Mouse (Mus musculus): ENCODE measurements around the gene Mest. TPM values are rescaled to one million over a fixed set of nuclear protein-coding genes. Genes with fewer than 3 reads are reported as not detected.

The Mest gene
- polyA plus RNA-seq, 1 experiment from 2014 or later = 710 TPM

- Histone ChIP-seq H3K4me3 (replicated peaks) (no peak overlapping the region), H3K27me3 (replicated peaks) (no peaks in the 10 kb centered on the region), H3K9me3 (no peaks in the 10 kb centered on the region), H3K4me2 (replicated peaks) (no peak overlapping the region), H3K9ac (no peak overlapping the region), H3K36me3 (peaks cover 17% of the 10 kb centered on the region), H3K4me1 (replicated peaks) (no peaks in the 10 kb centered on the region), H3K27ac (no peak overlapping the region)
- ATAC-seq = no peak
- 74% methylated on average over 6 of the region's 6 CpGs for WGBS
Observed at GRCm38 (mm10) chr6:30748358-30748910, 25.1 kb downstream of the Mest start.

DNA sequence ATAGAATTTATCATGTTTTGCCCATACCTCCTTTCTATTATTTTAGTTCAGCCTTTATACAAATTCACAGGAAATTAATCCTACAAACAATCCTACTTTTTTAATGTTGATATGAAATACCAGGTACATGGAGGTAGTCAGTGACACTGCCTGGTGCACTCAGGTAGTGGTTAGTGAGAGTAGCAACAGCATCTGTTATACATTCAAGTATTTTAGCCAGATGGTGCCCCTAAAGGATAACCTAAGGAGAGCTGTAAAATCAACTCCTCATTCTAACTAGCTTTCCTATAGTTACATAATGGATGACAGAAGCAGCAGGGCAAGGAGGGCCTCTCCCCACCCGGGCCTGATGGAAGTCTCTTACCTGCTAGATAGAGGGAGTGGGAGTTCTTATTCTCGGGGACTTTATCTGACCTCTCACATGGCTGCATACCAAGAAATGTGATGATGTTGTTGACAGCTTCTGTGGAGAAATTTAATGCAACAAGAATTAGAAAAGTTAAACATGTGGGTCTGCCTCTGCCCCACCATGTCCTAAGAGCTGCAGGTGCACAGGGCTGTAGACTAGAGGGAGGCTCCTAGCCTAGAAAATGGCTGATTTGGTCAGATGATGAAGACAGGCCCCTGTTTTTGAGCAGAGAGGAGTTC is 25.8 kb downstream of the Mest start:
- Histone ChIP-seq H3K4me3 (replicated peaks) (no peak overlapping the region), H3K9me3 (no peaks in the 10 kb centered on the region), H3K9ac (no peak overlapping the region), H3K4me2 (replicated peaks) (no peak overlapping the region), H3K27ac (no peak overlapping the region), H3K4me1 (replicated peaks) (no peaks in the 10 kb centered on the region), H3K27me3 (replicated peaks) (no peaks in the 10 kb centered on the region), H3K36me3 (peaks cover 17% of the 10 kb centered on the region)
- no peak for ATAC-seq
- WGBS = 47% methylated on average over 2 of the region's 2 CpGs

DNA sequence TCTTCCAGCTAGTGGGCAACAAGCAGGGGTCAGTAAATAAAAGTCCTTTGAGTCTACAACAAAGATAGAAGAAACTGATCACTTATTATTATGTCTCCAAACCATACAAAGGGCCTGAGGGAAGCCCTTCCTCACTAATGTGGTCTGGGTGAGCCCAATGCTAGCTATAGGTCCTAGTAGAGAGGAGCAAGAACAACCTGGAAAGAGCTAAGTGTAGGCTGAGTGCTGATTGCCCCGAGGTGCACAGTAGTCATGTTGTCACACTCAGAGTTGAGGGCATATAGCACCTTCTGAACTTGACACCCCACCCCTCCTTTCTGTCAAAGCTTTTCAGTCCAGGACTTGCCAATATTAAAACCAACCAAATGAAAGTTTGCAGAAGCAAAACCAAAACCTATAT is 26.5 kb downstream of the Mest start:
- H3K4me2 ChIP-seq (replicated peaks) = no peak overlapping the region
- no peak for ATAC-seq
- no peak overlapping the region for H3K9ac ChIP-seq
- H3K4me1 ChIP-seq (replicated peaks) = no peaks in the 10 kb centered on the region
- WGBS = 78% methylated on average over 1 of the region's 1 CpGs
- H3K4me3 ChIP-seq (replicated peaks) = no peak overlapping the region
- no peaks in the 10 kb centered on the region for H3K9me3 ChIP-seq
- no peak overlapping the region for H3K27ac ChIP-seq
- H3K36me3 ChIP-seq = peaks cover 17% of the 10 kb centered on the region
- H3K27me3 ChIP-seq (replicated peaks) = no peaks in the 10 kb centered on the region

DNA sequence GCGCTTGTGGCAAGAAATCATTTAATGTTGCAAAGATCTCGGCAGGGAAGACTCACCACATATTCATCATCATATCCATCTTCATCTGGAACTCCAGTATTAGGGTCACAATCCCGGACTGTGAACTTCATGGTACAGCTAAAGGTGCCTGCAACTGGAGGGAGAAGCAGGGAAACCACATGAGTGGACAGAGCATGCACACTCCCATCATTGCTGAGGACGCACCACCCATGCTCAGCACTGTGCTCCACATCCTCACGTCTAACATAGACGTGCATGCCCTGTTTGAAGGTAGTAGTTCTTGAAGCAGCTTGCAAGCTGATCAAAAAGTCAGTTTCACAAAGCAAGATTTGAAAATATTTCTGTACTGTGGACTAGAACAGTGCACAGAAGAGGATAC is 27.1 kb downstream of the Mest start:
- Histone ChIP-seq H3K4me3 (replicated peaks) (no peak overlapping the region), H3K27ac (no peak overlapping the region), H3K9ac (no peak overlapping the region), H3K4me1 (replicated peaks) (no peaks in the 10 kb centered on the region), H3K27me3 (replicated peaks) (no peaks in the 10 kb centered on the region), H3K4me2 (replicated peaks) (no peak overlapping the region), H3K9me3 (no peaks in the 10 kb centered on the region), H3K36me3 (peaks cover 17% of the 10 kb centered on the region)
- WGBS = 76% methylated on average over 6 of the region's 6 CpGs
- ATAC-seq = no peak

- WGBS = 73% methylated on average over 2 of the region's 2 CpGs
- no peak overlapping the region for H3K9ac ChIP-seq
- H3K4me2 ChIP-seq (replicated peaks) = no peak overlapping the region
- no peak for ATAC-seq
- H3K36me3 ChIP-seq = peaks cover 17% of the 10 kb centered on the region
- no peak overlapping the region for H3K4me3 ChIP-seq (replicated peaks)
- H3K27ac ChIP-seq = no peak overlapping the region
- H3K4me1 ChIP-seq (replicated peaks) = no peaks in the 10 kb centered on the region
- no peaks in the 10 kb centered on the region for H3K27me3 ChIP-seq (replicated peaks)
- H3K9me3 ChIP-seq = no peaks in the 10 kb centered on the region
Observed at GRCm38 (mm10) chr6:30751209-30751608, 27.9 kb downstream of the Mest start.

MicroRNA genes within 50 kb of the gene (microRNA counts, 519-probe panel; counts per million panel counts)
- microRNA mmu-miR-335-3p = 2,963 counts per million, percentile 76 among the panel's probes with 10 or more counts
- microRNA mmu-miR-335-5p = 4,240 counts per million, percentile 96 among the panel's probes with 10 or more counts

Other genes starting within 250 kb of the Mest start
- 31.5 and 33.6 TPM in 2 replicates for gene Tmem209, start 213.8 kb upstream of the Mest start, polyA plus RNA-seq (2015; fragmentation: Nextera tagmentation; extraction: Ambion mirVana)
- gene Ssmem1, start 213.7 kb upstream of the Mest start, polyA plus RNA-seq (2015; fragmentation: Nextera tagmentation; extraction: Ambion mirVana) = not detected in 2 replicates
- 327 and 654 TPM in 2 replicates for gene Cpa2, start 182.0 kb upstream of the Mest start, polyA plus RNA-seq (2015; fragmentation: Nextera tagmentation; extraction: Ambion mirVana)
- gene Cpa4, start 155.2 kb upstream of the Mest start, polyA plus RNA-seq (2015; fragmentation: Nextera tagmentation; extraction: Ambion mirVana) = 0.59 and 0.77 TPM in 2 replicates
- gene Cpa5, start 112.5 kb upstream of the Mest start, polyA plus RNA-seq (2015; fragmentation: Nextera tagmentation; extraction: Ambion mirVana) = 0.25 TPM in 2 replicates
- gene Cpa1, start 84.3 kb upstream of the Mest start, polyA plus RNA-seq (2015; fragmentation: Nextera tagmentation; extraction: Ambion mirVana) = 266 and 631 TPM in 2 replicates
- 9.4 and 9.9 TPM in 2 replicates for gene Cep41, start 29.8 kb upstream of the Mest start, polyA plus RNA-seq (2015; fragmentation: Nextera tagmentation; extraction: Ambion mirVana)
- gene Copg2, start 173.2 kb downstream of the Mest start, polyA plus RNA-seq (2015; fragmentation: Nextera tagmentation; extraction: Ambion mirVana) = 14.9 and 16.9 TPM in 2 replicates
- gene Tsga13, start 192.0 kb downstream of the Mest start, polyA plus RNA-seq (2015; fragmentation: Nextera tagmentation; extraction: Ambion mirVana) = 0.19 TPM in 1 of 2 replicates, not detected in the other
- 2.8 and 3.4 TPM in 2 replicates for gene Klf14, start 235.5 kb downstream of the Mest start, polyA plus RNA-seq (2015; fragmentation: Nextera tagmentation; extraction: Ambion mirVana)